Mouse (Mus musculus) liver, adult 2 months (tissue): ENCODE results near the gene Sars2. TPM values are rescaled to one million over a fixed set of nuclear protein-coding genes. Genes with fewer than 3 reads are reported as not detected.

Source experiments
- DNase-seq: peaks from one replicate; pipeline ENCODE4 v3.0.0-alpha.2; 2011; ENCODE audit warnings: low read depth, low spot score; ENCODE audit errors: extremely low read depth
- H3K27ac ChIP-seq: fragments of 200-500 bp; replicated peaks from 2 replicates; pipeline ENCODE4 v1.5.1; 2012; ENCODE audit warnings: low read depth, mild to moderate bottlenecking, control low read depth, inconsistent platforms, low read length; ENCODE audit not compliant: insufficient read depth
- H3K27me3 ChIP-seq: fragments of 200-500 bp; 2 replicates; pipeline ENCODE4 v1.6.1; 2012; ENCODE audit warnings: mild to moderate bottlenecking, moderate library complexity, low read length, inconsistent platforms; ENCODE audit not compliant: control insufficient read depth, insufficient read depth
- H3K36me3 ChIP-seq: fragments of 200-500 bp; 2 replicates; pipeline ENCODE4 v1.6.1; 2012; ENCODE audit warnings: low read length, inconsistent platforms; ENCODE audit not compliant: control insufficient read depth, insufficient read depth
- H3K4me1 ChIP-seq: fragments of 200-500 bp; 2 replicates; pipeline ENCODE4 v1.6.1; 2011; ENCODE audit warnings: low read length; ENCODE audit not compliant: control insufficient read depth, insufficient read depth
- H3K4me3 ChIP-seq: fragments of 200-500 bp; 2 replicates; pipeline ENCODE4 v1.5.1; 2011; ENCODE audit warnings: low read depth, mild to moderate bottlenecking, control low read depth, low read length, moderate library complexity; ENCODE audit not compliant: insufficient read depth
- H3K79me2 ChIP-seq: fragments of 200-500 bp; 2 replicates; pipeline ENCODE4 v1.6.1; 2012; ENCODE audit warnings: inconsistent platforms, mild to moderate bottlenecking, low read length, moderate library complexity; ENCODE audit not compliant: control insufficient read depth, insufficient read depth
- H3K9ac ChIP-seq: fragments of 200-500 bp; 2 replicates; pipeline ENCODE4 v1.6.1; 2012; ENCODE audit warnings: low read depth, mild to moderate bottlenecking, control low read depth, inconsistent platforms, low read length
- CTCF ChIP-seq: fragments of 200-500 bp; IDR thresholded peaks from 2 replicates; pipeline ENCODE4 v1.5.1; 2011; ENCODE audit warnings: low read depth, low read length, control low read depth
- POLR2A ChIP-seq: fragments of 200-500 bp; IDR thresholded peaks from 2 replicates; pipeline ENCODE4 v1.6.1; 2011; ENCODE audit warnings: low read length, control low read depth; ENCODE audit not compliant: insufficient read depth; ENCODE audit errors: extremely low read depth
- WGBS: fragments of 180-500 bp; shearing (Covaris S2); methylation state at CpG from one replicate; pipeline ENCODE4 v1.1.7; 2018; 5-methylcytosine and 5-hydroxymethylcytosine counted together
- polyA plus RNA-seq: library from polyadenylated mRNA; depleted of rRNA; stranded (reverse); fragments of >200 nt; gene quantifications from 2 replicates; pipeline ENCODE4 v1.2.3, GENCODE M21; 2012
- total RNA-seq: library from RNA; depleted of rRNA; stranded (reverse); fragments of >200 nt; gene quantifications from 2 replicates; pipeline ENCODE4 v1.2.3, GENCODE M21; 2014

Gene Sars2
- total and polyA plus RNA-seq, 2 experiments, result 4.6 to 25.3 TPM

GRCm38 (mm10) chr7:28714667-28715066 is 27.1 kb upstream of the Sars2 start:
- H3K4me1 ChIP-seq, result no peaks in the 10 kb centered on the region
- no peak overlapping the region for H3K4me3 ChIP-seq
- 97% methylated on average over 5 of the region's 5 CpGs for WGBS
- H3K27ac ChIP-seq, result no peak overlapping the region
- TF ChIP-seq POLR2A, result no peak
- no peak for TF ChIP-seq CTCF
- no peak overlapping the region for H3K9ac ChIP-seq
- no peak for DNase-seq
- H3K36me3 ChIP-seq, result no peaks in the 10 kb centered on the region
- no peaks in the 10 kb centered on the region for H3K27me3 ChIP-seq
- no peaks in the 10 kb centered on the region for H3K79me2 ChIP-seq

GRCm38 (mm10) chr7:28715598-28715997 is 26.2 kb upstream of the Sars2 start:
- Histone ChIP-seq H3K4me1 (no peaks in the 10 kb centered on the region), H3K27me3 (no peaks in the 10 kb centered on the region), H3K27ac (no peak overlapping the region), H3K79me2 (no peaks in the 10 kb centered on the region), H3K4me3 (no peak overlapping the region), H3K36me3 (no peaks in the 10 kb centered on the region), H3K9ac (no peak overlapping the region)
- no peak for TF ChIP-seq CTCF
- TF ChIP-seq POLR2A, result no peak
- WGBS, result 99% methylated on average over 2 of the region's 2 CpGs
- DNase-seq, result no peak

GRCm38 (mm10) chr7:28716590-28717281 is 25.1 kb upstream of the Sars2 start, which contains the start of gene Fbxo17:
Gene Fbxo17 (plus strand): TSS chr7:28716804.
- H3K36me3 ChIP-seq, result no peaks in the 10 kb centered on the region
- WGBS, result 6% methylated on average over 36 of the region's 36 CpGs
- H3K9ac ChIP-seq, result peak within 1 kb of the TSS; percentile 51
- DNase-seq, result no peak
- H3K79me2 ChIP-seq, result no peaks in the 10 kb centered on the region
- TF ChIP-seq CTCF, result peak; percentile 31; the same call in 1 of the 2 replicates
- TF ChIP-seq POLR2A, result no peak
- H3K27ac ChIP-seq, result no peak within 1 kb of the TSS
- peak within 1 kb of the TSS; percentile 39 for H3K4me3 ChIP-seq
- no peaks in the 10 kb centered on the region for H3K4me1 ChIP-seq
- H3K27me3 ChIP-seq, result no peaks in the 10 kb centered on the region

- no peak for DNase-seq
- Histone ChIP-seq H3K27me3 (no peaks in the 10 kb centered on the region), H3K4me3 (no peak overlapping the region), H3K4me1 (no peaks in the 10 kb centered on the region), H3K9ac (no peak overlapping the region), H3K27ac (no peak overlapping the region), H3K79me2 (no peaks in the 10 kb centered on the region), H3K36me3 (no peaks in the 10 kb centered on the region)
- TF ChIP-seq CTCF, result no peak
- no peak for TF ChIP-seq POLR2A
- WGBS, result 90% methylated on average over 10 of the region's 10 CpGs
Measured at GRCm38 (mm10) chr7:28717726-28718125, 24.1 kb upstream of the Sars2 start.

GRCm38 (mm10) chr7:28719159-28719558 is 22.6 kb upstream of the Sars2 start:
- Histone ChIP-seq H3K4me3 (no peak overlapping the region), H3K4me1 (no peaks in the 10 kb centered on the region), H3K27me3 (no peaks in the 10 kb centered on the region), H3K36me3 (no peaks in the 10 kb centered on the region), H3K79me2 (no peaks in the 10 kb centered on the region), H3K9ac (no peak overlapping the region), H3K27ac (no peak overlapping the region)
- no peak for DNase-seq
- WGBS, result 52% methylated on average over 4 of the region's 4 CpGs
- no peak for TF ChIP-seq POLR2A

- Histone ChIP-seq H3K9ac (no peak overlapping the region), H3K27ac (no peak overlapping the region), H3K79me2 (no peaks in the 10 kb centered on the region), H3K4me1 (no peaks in the 10 kb centered on the region), H3K4me3 (no peak overlapping the region), H3K36me3 (no peaks in the 10 kb centered on the region), H3K27me3 (no peaks in the 10 kb centered on the region)
- WGBS, result 63% methylated on average over 2 of the region's 2 CpGs
- DNase-seq, result no peak
- TF ChIP-seq POLR2A (no peak), CTCF (no peak)
Measured at GRCm38 (mm10) chr7:28719650-28720049, 22.1 kb upstream of the Sars2 start.
